Mouse (Mus musculus): ENCODE measurements around the gene Rpgrip1l. TPM values are rescaled to one million over a fixed set of nuclear protein-coding genes. Genes with fewer than 3 reads are reported as not detected.

Rpgrip1l gene
- polyA plus RNA-seq, 1 experiment from 2014 or later = 10.7 TPM

- ATAC-seq (replicated peaks; ENCODE audit: low FRiP score) = no peak
These were observed 36.8 kb upstream of the Rpgrip1l start for GRCm38 (mm10) chr8:91349816-91350215.

GRCm38 (mm10) chr8:91347595-91347994, 34.5 kb upstream of the Rpgrip1l start:
- H3K27ac ChIP-seq = no peak overlapping the region
- no peaks in the 10 kb centered on the region for H3K36me3 ChIP-seq
- no peak for ATAC-seq (replicated peaks; ENCODE audit: low FRiP score)
- no peaks in the 10 kb centered on the region for H3K27me3 ChIP-seq
- no peak overlapping the region for H3K9ac ChIP-seq
- peaks cover 44% of the 10 kb centered on the region for H3K4me1 ChIP-seq
- 48% methylated on average over 6 of the region's 6 CpGs for WGBS
- no peak overlapping the region for H3K4me2 ChIP-seq
- H3K4me3 ChIP-seq (replicated peaks) = no peak overlapping the region
- H3K9me3 ChIP-seq (replicated peaks) = no peaks in the 10 kb centered on the region

More at GRCm38 (mm10) chr8:91349816-91350215, 36.8 kb upstream of the Rpgrip1l start:
- Histone ChIP-seq H3K27me3 (no peaks in the 10 kb centered on the region), H3K4me1 (peaks cover 27% of the 10 kb centered on the region), H3K9me3 (replicated peaks) (no peaks in the 10 kb centered on the region), H3K36me3 (no peaks in the 10 kb centered on the region), H3K27ac (no peak overlapping the region), H3K4me3 (replicated peaks) (no peak overlapping the region), H3K4me2 (no peak overlapping the region), H3K9ac (no peak overlapping the region)
- WGBS = 94% methylated on average over 7 of the region's 7 CpGs

- no peak overlapping the region for H3K9ac ChIP-seq
- H3K36me3 ChIP-seq = no peaks in the 10 kb centered on the region
- H3K4me2 ChIP-seq = no peak overlapping the region
- no peak overlapping the region for H3K4me3 ChIP-seq (replicated peaks)
- no peaks in the 10 kb centered on the region for H3K27me3 ChIP-seq
- ATAC-seq (replicated peaks; ENCODE audit: low FRiP score) = no peak
- H3K27ac ChIP-seq = no peak overlapping the region
- H3K4me1 ChIP-seq = peaks cover 49% of the 10 kb centered on the region
- H3K9me3 ChIP-seq (replicated peaks) = no peaks in the 10 kb centered on the region
- WGBS = 88% methylated on average over 10 of the region's 10 CpGs
These were observed 34.1 kb upstream of the Rpgrip1l start for GRCm38 (mm10) chr8:91347146-91347545.

- no peak for ATAC-seq (replicated peaks; ENCODE audit: low FRiP score)
- 83% methylated on average over 11 of the region's 11 CpGs for WGBS
- H3K4me1 ChIP-seq = peaks cover 59% of the 10 kb centered on the region
- no peak overlapping the region for H3K4me3 ChIP-seq (replicated peaks)
- no peaks in the 10 kb centered on the region for H3K36me3 ChIP-seq
- no peak overlapping the region for H3K4me2 ChIP-seq
- H3K9ac ChIP-seq = no peak overlapping the region
- H3K27me3 ChIP-seq = no peaks in the 10 kb centered on the region
- no peak overlapping the region for H3K27ac ChIP-seq
- H3K9me3 ChIP-seq (replicated peaks) = no peaks in the 10 kb centered on the region
These were observed 31.6 kb upstream of the Rpgrip1l start for GRCm38 (mm10) chr8:91344659-91345058.

GRCm38 (mm10) chr8:91342798-91343197, 29.7 kb upstream of the Rpgrip1l start:
- Histone ChIP-seq H3K4me3 (replicated peaks) (no peak overlapping the region), H3K27me3 (no peaks in the 10 kb centered on the region), H3K4me2 (no peak overlapping the region), H3K27ac (no peak overlapping the region), H3K9me3 (replicated peaks) (no peaks in the 10 kb centered on the region), H3K4me1 (peaks cover 61% of the 10 kb centered on the region), H3K36me3 (no peaks in the 10 kb centered on the region), H3K9ac (no peak overlapping the region)
- ATAC-seq (replicated peaks; ENCODE audit: low FRiP score) = no peak
- WGBS = 78% methylated on average over 5 of the region's 5 CpGs

GRCm38 (mm10) chr8:91342196-91342595, 29.1 kb upstream of the Rpgrip1l start:
- ATAC-seq (replicated peaks; ENCODE audit: low FRiP score) = peak; percentile 71
- H3K4me1 ChIP-seq = peaks cover 55% of the 10 kb centered on the region
- no peaks in the 10 kb centered on the region for H3K36me3 ChIP-seq

GRCm38 (mm10) chr8:91340746-91341145, 27.7 kb upstream of the Rpgrip1l start:
- Histone ChIP-seq H3K27ac (no peak overlapping the region), H3K36me3 (peaks cover 5% of the 10 kb centered on the region; the same call in 1 of the 2 replicates), H3K27me3 (no peaks in the 10 kb centered on the region), H3K9ac (no peak overlapping the region), H3K4me1 (peaks cover 47% of the 10 kb centered on the region), H3K4me2 (no peak overlapping the region), H3K4me3 (replicated peaks) (no peak overlapping the region), H3K9me3 (replicated peaks) (no peaks in the 10 kb centered on the region)
- 63% methylated on average over 1 of the region's 1 CpGs for WGBS
- no peak for ATAC-seq (replicated peaks; ENCODE audit: low FRiP score)

More at GRCm38 (mm10) chr8:91342196-91342595, 29.1 kb upstream of the Rpgrip1l start:
- Histone ChIP-seq H3K27me3 (no peaks in the 10 kb centered on the region), H3K27ac (no peak overlapping the region), H3K9ac (no peak overlapping the region), H3K4me3 (replicated peaks) (no peak overlapping the region), H3K4me2 (no peak overlapping the region), H3K9me3 (replicated peaks) (no peaks in the 10 kb centered on the region)
- WGBS = 36% methylated on average over 5 of the region's 5 CpGs

- no peaks in the 10 kb centered on the region for H3K9me3 ChIP-seq (replicated peaks)
- no peak overlapping the region for H3K4me3 ChIP-seq (replicated peaks)
- H3K36me3 ChIP-seq = peaks cover 5% of the 10 kb centered on the region; the same call in 1 of the 2 replicates
- WGBS = 80% methylated on average over 8 of the region's 8 CpGs
- H3K27ac ChIP-seq = no peak overlapping the region
- no peaks in the 10 kb centered on the region for H3K27me3 ChIP-seq
- no peak overlapping the region for H3K9ac ChIP-seq
- no peak for ATAC-seq (replicated peaks; ENCODE audit: low FRiP score)
- H3K4me2 ChIP-seq = no peak overlapping the region
- H3K4me1 ChIP-seq = peaks cover 36% of the 10 kb centered on the region
These were observed 26.6 kb upstream of the Rpgrip1l start for GRCm38 (mm10) chr8:91339651-91340050.

GRCm38 (mm10) chr8:91338389-91339154, 25.5 kb upstream of the Rpgrip1l start:
- Histone ChIP-seq H3K36me3 (peaks cover 5% of the 10 kb centered on the region; the same call in 1 of the 2 replicates), H3K27me3 (no peaks in the 10 kb centered on the region), H3K4me3 (replicated peaks) (no peak overlapping the region), H3K4me2 (no peak overlapping the region), H3K9me3 (replicated peaks) (no peaks in the 10 kb centered on the region), H3K4me1 (peaks cover 28% of the 10 kb centered on the region), H3K9ac (no peak overlapping the region), H3K27ac (no peak overlapping the region)
- ATAC-seq (replicated peaks; ENCODE audit: low FRiP score) = no peak
- WGBS = 76% methylated on average over 6 of the region's 6 CpGs

- H3K4me1 ChIP-seq = peaks cover 43% of the 10 kb centered on the region
- 38% methylated on average over 6 of the region's 6 CpGs for WGBS
- no peak for ATAC-seq (replicated peaks; ENCODE audit: low FRiP score)
- H3K9me3 ChIP-seq (replicated peaks) = no peaks in the 10 kb centered on the region
- no peak overlapping the region for H3K27ac ChIP-seq
- H3K27me3 ChIP-seq = no peaks in the 10 kb centered on the region
- no peak overlapping the region for H3K4me3 ChIP-seq (replicated peaks)
- H3K9ac ChIP-seq = no peak overlapping the region
- H3K36me3 ChIP-seq = peaks cover 16% of the 10 kb centered on the region; the same call in 1 of the 2 replicates
- no peak overlapping the region for H3K4me2 ChIP-seq
These were observed 16.4 kb upstream of the Rpgrip1l start for GRCm38 (mm10) chr8:91329461-91329850.

GRCm38 (mm10) chr8:91329056-91329455, 16.0 kb upstream of the Rpgrip1l start:
- Histone ChIP-seq H3K9ac (no peak overlapping the region), H3K4me1 (peaks cover 47% of the 10 kb centered on the region), H3K27me3 (no peaks in the 10 kb centered on the region), H3K4me2 (no peak overlapping the region), H3K9me3 (replicated peaks) (no peaks in the 10 kb centered on the region), H3K36me3 (peaks cover 16% of the 10 kb centered on the region; the same call in 1 of the 2 replicates), H3K4me3 (replicated peaks) (no peak overlapping the region), H3K27ac (no peak overlapping the region)
- ATAC-seq (replicated peaks; ENCODE audit: low FRiP score) = no peak
- 85% methylated on average over 9 of the region's 9 CpGs for WGBS

GRCm38 (mm10) chr8:91327471-91328205, 14.6 kb upstream of the Rpgrip1l start:
- Histone ChIP-seq H3K9me3 (replicated peaks) (no peaks in the 10 kb centered on the region), H3K4me1 (peaks cover 45% of the 10 kb centered on the region), H3K4me3 (replicated peaks) (no peak overlapping the region), H3K27me3 (no peaks in the 10 kb centered on the region), H3K9ac (no peak overlapping the region), H3K4me2 (no peak overlapping the region), H3K36me3 (peaks cover 16% of the 10 kb centered on the region; the same call in 1 of the 2 replicates), H3K27ac (no peak overlapping the region)
- 82% methylated on average over 11 of the region's 11 CpGs for WGBS
- ATAC-seq (replicated peaks; ENCODE audit: low FRiP score) = no peak
